In the genomic region with DNA sequence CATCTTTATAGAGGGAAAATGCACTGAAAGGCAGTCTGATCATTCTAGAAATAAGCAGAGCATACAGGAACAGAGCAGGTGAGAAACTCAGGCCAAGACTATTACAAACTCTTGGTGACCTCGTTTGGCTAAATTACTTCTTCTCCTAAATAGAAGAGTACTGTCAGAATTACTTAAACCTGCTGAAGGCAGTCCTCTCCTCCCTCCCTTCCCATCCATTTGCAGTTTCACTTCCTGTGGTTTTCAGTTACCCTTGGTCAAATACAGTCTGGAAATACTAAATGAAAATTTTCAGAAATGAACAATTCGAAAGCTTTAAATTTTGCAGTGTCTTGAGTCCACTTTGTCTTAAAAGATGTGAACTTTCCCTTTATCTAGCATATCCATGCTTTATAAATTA, we compare ENCODE assay signal across 20 mouse cellular contexts.
"Had no signal": no experiment of that assay in that cellular context is flagged by ENCODE, and none has a peak within 500 bp of the region (broad histone marks: within the 10 kb centered on the region; RNA-seq: fewer than 3 reads in every experiment).

No protein-coding gene starts in this region.

- H3K4me2 ChIP-seq: liver, embryonic 13.5 days; liver, embryonic 15.5 days; lung, embryonic 15.5 days; midbrain, embryonic 11.5 days; midbrain, embryonic 13.5 days; midbrain, embryonic 15.5 days; neural tube, embryonic 12.5 days; stomach, embryonic 15.5 days had no signal

- H3K4me3 ChIP-seq: liver, embryonic 13.5 days; liver, embryonic 15.5 days; lung, embryonic 15.5 days; megakaryocyte, embryonic 14.5 days; midbrain, embryonic 13.5 days; midbrain, embryonic 15.5 days; myocyte; neural tube, embryonic 12.5 days; stomach, embryonic 15.5 days had no signal

- H3K36me3 ChIP-seq: liver, embryonic 13.5 days; liver, embryonic 15.5 days; lung, embryonic 15.5 days; midbrain, embryonic 13.5 days; midbrain, embryonic 15.5 days; neural tube, embryonic 12.5 days; stomach, embryonic 15.5 days had no signal

- H3K27ac ChIP-seq: liver, embryonic 13.5 days; liver, embryonic 15.5 days; lung, embryonic 15.5 days; midbrain, embryonic 13.5 days; midbrain, embryonic 15.5 days; neural tube, embryonic 12.5 days; stomach, embryonic 15.5 days; stomach, postnatal 0 days had no signal

- H3K27me3 ChIP-seq: liver, embryonic 13.5 days; liver, embryonic 15.5 days; lung, embryonic 15.5 days; megakaryocyte, embryonic 14.5 days; midbrain, embryonic 13.5 days; midbrain, embryonic 15.5 days; neural tube, embryonic 12.5 days; stomach, embryonic 15.5 days had no signal

- H3K4me1 ChIP-seq: liver, embryonic 13.5 days; liver, embryonic 15.5 days; lung, embryonic 15.5 days; megakaryocyte, embryonic 14.5 days; midbrain, embryonic 15.5 days; neural tube, embryonic 12.5 days had no signal

- DNase-seq: liver, embryonic 13.5 days; liver, postnatal 0 days; lung, adult 2 months; lung, postnatal 14 days; lung, postnatal 36 days; right cerebral cortex, postnatal 14 days; thymus, adult 2 months; thymus, postnatal 25 days; thymus, postnatal 4 days had no signal

- ATAC-seq: liver, postnatal 0 days; lung, postnatal 0 days; midbrain, embryonic 13.5 days; midbrain, embryonic 15.5 days had no signal

- H3K9ac ChIP-seq: liver, embryonic 13.5 days; liver, embryonic 15.5 days; liver, postnatal 0 days; lung, embryonic 15.5 days; midbrain, embryonic 13.5 days; midbrain, embryonic 15.5 days; neural tube, embryonic 12.5 days; stomach, embryonic 15.5 days had no signal

- H3K9me3 ChIP-seq: liver, embryonic 13.5 days; liver, embryonic 15.5 days; lung, embryonic 15.5 days; megakaryocyte, embryonic 14.5 days; midbrain, embryonic 13.5 days; midbrain, embryonic 15.5 days; neural tube, embryonic 12.5 days; stomach, embryonic 15.5 days had no signal
